Mouse (Mus musculus): Measurements from ENCODE around the gene Pigs.
A peak's percentile ranks its signal among the peaks of the same experiment; 100 is the strongest.

Gene Pigs

DNA sequence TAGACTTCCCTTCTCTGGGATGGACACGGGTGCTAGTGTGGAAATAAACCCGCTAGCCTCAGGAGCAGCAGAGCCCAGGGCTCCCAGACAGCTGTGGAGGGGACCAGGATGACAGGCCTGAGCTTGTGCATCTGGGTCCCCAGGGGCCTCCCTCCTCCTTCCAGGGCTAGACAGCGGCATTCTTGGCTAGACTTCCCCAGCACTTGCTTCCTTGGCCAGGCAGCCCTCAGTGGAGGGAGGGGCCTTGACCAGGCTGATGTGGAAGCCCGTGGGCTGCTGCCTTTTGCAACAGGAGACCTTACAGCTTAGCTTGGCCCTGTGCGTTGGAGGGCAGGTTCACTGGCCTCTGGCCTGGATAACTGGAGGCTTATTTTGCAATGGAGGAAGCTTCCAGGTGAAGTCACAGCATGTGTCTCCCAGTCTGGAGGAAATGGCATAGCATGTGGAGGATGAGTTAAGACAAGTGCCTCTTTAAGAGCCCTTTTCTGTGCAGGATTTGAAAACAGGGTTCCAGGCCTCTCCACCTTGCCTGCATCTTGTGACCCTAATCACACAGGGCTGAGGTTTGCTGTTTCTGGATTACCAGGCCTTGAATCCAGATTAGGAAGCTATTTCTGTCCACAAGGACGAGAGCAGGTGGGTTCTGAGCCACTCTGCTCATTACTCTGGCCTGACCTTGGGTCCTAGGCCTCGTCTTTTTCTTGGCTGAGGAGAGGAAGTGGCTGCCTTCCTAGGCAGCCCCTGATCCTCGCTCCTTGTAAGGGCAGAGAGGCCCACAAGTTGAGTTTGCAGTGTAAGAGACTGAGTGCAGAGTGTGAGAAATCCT is 16.9 kb downstream of the Pigs start:
- peaks cover 69% of the 10 kb centered on the region for H3K4me1 ChIP-seq (replicated peaks; ENCODE audit: low read depth, low read length)
- TF ChIP-seq POU5F1 (IDR thresholded peaks at IDR 0.05; ENCODE audit: borderline replicate concordance, low read length) (no peak), CTCF (conservative IDR thresholded peaks at IDR 0.05; ENCODE audit: low read length) (no peak), NANOG (IDR thresholded peaks at IDR 0.05; ENCODE audit: borderline replicate concordance, low read length) (no peak)
- peaks cover 47% of the 10 kb centered on the region for H3K36me3 ChIP-seq (ENCODE audit: insufficient read depth, low read length)
- H3K27me3 ChIP-seq (ENCODE audit: insufficient read depth, low read length) = no peaks in the 10 kb centered on the region
- H3K4me3 ChIP-seq (replicated peaks; ENCODE audit: low read length) = peak overlapping the region; percentile 90
- no peaks in the 10 kb centered on the region for H3K9me3 ChIP-seq (ENCODE audit: low read length)

DNA sequence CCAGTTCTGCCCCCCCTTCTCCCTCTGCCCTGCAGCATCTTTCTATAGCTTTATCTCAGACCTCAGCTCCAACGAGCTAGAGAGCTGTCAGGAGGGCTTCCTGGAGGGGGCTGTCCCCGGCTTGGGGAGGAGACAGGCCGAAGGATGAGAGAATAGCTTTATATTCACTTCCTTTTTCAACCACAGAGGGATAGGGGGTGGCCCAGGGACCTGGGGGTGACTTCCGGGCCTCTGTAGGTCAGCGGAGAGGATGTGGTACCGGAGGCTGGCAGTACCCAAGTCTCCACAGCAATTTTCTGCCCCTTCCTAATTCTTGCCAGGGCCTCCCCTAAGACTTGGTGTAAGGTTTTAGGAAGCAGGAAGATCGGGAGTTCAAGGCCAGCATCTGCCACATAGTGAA is 17.6 kb downstream of the Pigs start:
- H3K4me1 ChIP-seq (replicated peaks; ENCODE audit: low read depth, low read length) = peaks cover 65% of the 10 kb centered on the region
- no peak overlapping the region for H3K4me3 ChIP-seq (replicated peaks; ENCODE audit: low read length)
- H3K27me3 ChIP-seq (ENCODE audit: insufficient read depth, low read length) = no peaks in the 10 kb centered on the region
- H3K9me3 ChIP-seq (ENCODE audit: low read length) = no peaks in the 10 kb centered on the region
- no peak for TF ChIP-seq NANOG (IDR thresholded peaks at IDR 0.05; ENCODE audit: borderline replicate concordance, low read length)
- TF ChIP-seq POU5F1 (IDR thresholded peaks at IDR 0.05; ENCODE audit: borderline replicate concordance, low read length) = no peak
- no peak for TF ChIP-seq CTCF (conservative IDR thresholded peaks at IDR 0.05; ENCODE audit: low read length)
- peaks cover 40% of the 10 kb centered on the region for H3K36me3 ChIP-seq (ENCODE audit: insufficient read depth, low read length)

DNA sequence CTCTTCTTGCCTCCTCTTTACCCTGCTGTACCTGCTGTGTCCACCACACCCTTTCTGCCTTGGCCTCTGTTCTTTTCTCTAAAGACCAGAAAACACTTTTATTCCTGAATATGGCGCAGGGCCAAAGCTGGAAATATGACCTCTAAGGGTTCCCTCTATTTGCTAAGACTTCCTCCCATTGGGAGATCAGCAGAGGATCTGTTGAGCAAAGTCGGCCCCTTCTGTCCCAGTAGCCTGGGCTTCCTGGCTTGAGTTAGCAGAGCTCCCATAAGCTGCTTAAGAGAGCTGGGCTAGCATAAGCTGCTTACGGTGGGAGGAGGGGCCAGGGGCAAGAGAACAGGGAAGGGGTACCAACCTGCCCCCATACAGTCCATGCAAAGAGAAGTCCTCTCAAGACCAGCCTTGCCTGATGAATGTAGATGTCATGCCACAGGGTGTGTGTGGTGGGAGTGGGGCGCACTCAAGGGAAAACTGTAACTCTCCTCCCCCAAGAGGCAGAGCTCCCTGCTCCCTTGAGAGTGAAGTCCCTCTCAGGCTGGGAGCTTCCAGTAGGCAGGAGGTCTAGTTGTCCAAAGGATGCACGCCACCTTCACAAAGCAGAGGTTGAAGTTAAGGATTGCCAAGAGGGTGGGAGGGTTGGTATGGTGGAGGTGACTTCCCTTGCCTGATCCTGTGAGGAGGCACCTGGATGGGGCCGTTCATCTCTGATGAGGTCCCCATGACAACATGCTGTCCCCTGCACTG is 18.3 kb downstream of the Pigs start:
- H3K27me3 ChIP-seq (ENCODE audit: insufficient read depth, low read length) = no peaks in the 10 kb centered on the region
- peaks cover 58% of the 10 kb centered on the region for H3K4me1 ChIP-seq (replicated peaks; ENCODE audit: low read depth, low read length)
- no peaks in the 10 kb centered on the region for H3K9me3 ChIP-seq (ENCODE audit: low read length)
- H3K36me3 ChIP-seq (ENCODE audit: insufficient read depth, low read length) = peaks cover 33% of the 10 kb centered on the region
- H3K4me3 ChIP-seq (replicated peaks; ENCODE audit: low read length) = no peak overlapping the region
- no peak for TF ChIP-seq CTCF (conservative IDR thresholded peaks at IDR 0.05; ENCODE audit: low read length)
- no peak for TF ChIP-seq POU5F1 (IDR thresholded peaks at IDR 0.05; ENCODE audit: borderline replicate concordance, low read length)
- no peak for TF ChIP-seq NANOG (IDR thresholded peaks at IDR 0.05; ENCODE audit: borderline replicate concordance, low read length)

DNA sequence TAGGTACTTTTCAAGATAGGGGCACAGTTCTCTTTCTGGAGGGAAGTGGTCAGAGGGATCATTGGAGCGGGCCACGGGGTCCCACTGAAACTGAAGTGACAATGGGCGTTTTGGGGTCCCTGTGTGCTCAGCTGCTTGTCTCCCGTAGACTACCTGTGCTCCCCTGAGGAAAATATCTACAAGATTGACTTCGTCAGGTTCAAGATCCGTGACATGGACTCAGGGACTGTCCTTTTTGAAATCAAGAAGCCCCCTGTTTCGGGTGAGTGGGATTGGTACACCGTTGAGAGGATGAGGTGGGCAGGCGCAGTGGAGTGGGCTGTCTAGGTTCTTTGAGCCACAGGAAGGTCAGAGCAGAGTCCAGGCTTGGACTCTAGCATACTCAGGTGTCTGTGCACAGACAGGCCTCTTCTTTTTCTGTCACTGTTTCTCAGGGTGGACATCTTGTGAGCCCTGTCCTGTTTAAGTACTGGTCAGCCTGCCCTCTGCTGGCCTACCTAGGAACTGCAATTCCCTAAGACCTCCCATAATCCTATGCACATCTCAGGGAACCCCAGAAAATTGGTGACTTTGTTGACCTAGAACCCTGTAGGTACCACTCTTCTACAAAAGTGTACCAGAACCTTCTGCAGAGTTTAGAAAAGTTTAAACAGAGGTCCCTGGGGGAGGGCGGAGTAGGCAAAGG is 19.0 kb downstream of the Pigs start:
- peak overlapping the region; percentile 65 for H3K4me3 ChIP-seq (replicated peaks; ENCODE audit: low read length)
- TF ChIP-seq CTCF (conservative IDR thresholded peaks at IDR 0.05; ENCODE audit: low read length) = peak; percentile 99
- no peak for TF ChIP-seq POU5F1 (IDR thresholded peaks at IDR 0.05; ENCODE audit: borderline replicate concordance, low read length)
- no peak for TF ChIP-seq NANOG (IDR thresholded peaks at IDR 0.05; ENCODE audit: borderline replicate concordance, low read length)
- H3K27me3 ChIP-seq (ENCODE audit: insufficient read depth, low read length) = no peaks in the 10 kb centered on the region
- no peaks in the 10 kb centered on the region for H3K9me3 ChIP-seq (ENCODE audit: low read length)
- peaks cover 26% of the 10 kb centered on the region for H3K36me3 ChIP-seq (ENCODE audit: insufficient read depth, low read length)
- H3K4me1 ChIP-seq (replicated peaks; ENCODE audit: low read depth, low read length) = peaks cover 57% of the 10 kb centered on the region

DNA sequence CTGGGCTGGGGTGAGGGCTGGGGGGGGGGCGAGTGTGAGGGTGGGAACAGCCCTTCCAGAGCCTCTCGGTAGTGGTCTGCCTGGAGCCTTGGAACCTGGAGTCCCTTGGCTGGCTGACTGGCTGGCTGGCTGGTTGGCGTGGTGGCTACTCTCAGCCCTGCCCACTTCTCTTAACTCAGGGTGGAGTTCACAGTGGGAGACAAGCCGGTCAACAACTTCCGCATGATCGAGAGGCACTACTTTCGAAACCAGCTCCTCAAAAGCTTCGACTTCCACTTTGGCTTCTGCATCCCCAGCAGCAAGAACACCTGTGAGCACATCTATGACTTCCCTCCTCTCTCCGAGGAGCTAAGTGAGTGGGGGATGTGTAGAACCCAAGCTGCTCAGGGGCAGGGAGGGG is 19.7 kb downstream of the Pigs start:
- Histone ChIP-seq H3K36me3 (ENCODE audit: insufficient read depth, low read length) (peaks cover 24% of the 10 kb centered on the region), H3K9me3 (ENCODE audit: low read length) (no peaks in the 10 kb centered on the region), H3K4me1 (replicated peaks; ENCODE audit: low read depth, low read length) (peaks cover 61% of the 10 kb centered on the region), H3K27me3 (ENCODE audit: insufficient read depth, low read length) (no peaks in the 10 kb centered on the region), H3K4me3 (replicated peaks; ENCODE audit: low read length) (peak overlapping the region; percentile 65)
- no peak for TF ChIP-seq NANOG (IDR thresholded peaks at IDR 0.05; ENCODE audit: borderline replicate concordance, low read length)
- TF ChIP-seq CTCF (conservative IDR thresholded peaks at IDR 0.05; ENCODE audit: low read length) = no peak
- TF ChIP-seq POU5F1 (IDR thresholded peaks at IDR 0.05; ENCODE audit: borderline replicate concordance, low read length) = no peak

DNA sequence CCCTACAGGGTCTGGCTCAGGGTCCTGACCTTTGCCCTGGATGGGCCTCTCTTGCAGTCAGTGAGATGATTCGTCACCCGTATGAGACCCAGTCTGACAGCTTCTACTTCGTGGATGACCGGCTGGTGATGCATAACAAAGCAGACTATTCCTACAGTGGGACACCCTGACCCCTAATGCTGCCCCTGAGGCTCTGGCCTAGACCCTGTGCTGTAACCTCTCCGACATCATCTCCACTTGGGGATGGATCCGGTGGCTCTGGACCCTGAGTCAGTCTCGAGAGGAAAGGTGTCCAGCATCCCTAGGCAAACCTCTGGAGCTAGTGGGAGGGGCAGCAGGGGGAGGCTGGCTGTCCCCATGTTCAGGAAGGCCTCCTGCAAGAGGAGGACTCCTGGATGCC is 20.3 kb downstream of the Pigs start:
- H3K4me1 ChIP-seq (replicated peaks; ENCODE audit: low read depth, low read length) = peaks cover 63% of the 10 kb centered on the region
- peaks cover 24% of the 10 kb centered on the region for H3K36me3 ChIP-seq (ENCODE audit: insufficient read depth, low read length)
- H3K27me3 ChIP-seq (ENCODE audit: insufficient read depth, low read length) = no peaks in the 10 kb centered on the region
- no peak overlapping the region for H3K4me3 ChIP-seq (replicated peaks; ENCODE audit: low read length)
- TF ChIP-seq NANOG (IDR thresholded peaks at IDR 0.05; ENCODE audit: borderline replicate concordance, low read length) = no peak
- no peak for TF ChIP-seq POU5F1 (IDR thresholded peaks at IDR 0.05; ENCODE audit: borderline replicate concordance, low read length)
- TF ChIP-seq CTCF (conservative IDR thresholded peaks at IDR 0.05; ENCODE audit: low read length) = no peak
- H3K9me3 ChIP-seq (ENCODE audit: low read length) = no peaks in the 10 kb centered on the region

DNA sequence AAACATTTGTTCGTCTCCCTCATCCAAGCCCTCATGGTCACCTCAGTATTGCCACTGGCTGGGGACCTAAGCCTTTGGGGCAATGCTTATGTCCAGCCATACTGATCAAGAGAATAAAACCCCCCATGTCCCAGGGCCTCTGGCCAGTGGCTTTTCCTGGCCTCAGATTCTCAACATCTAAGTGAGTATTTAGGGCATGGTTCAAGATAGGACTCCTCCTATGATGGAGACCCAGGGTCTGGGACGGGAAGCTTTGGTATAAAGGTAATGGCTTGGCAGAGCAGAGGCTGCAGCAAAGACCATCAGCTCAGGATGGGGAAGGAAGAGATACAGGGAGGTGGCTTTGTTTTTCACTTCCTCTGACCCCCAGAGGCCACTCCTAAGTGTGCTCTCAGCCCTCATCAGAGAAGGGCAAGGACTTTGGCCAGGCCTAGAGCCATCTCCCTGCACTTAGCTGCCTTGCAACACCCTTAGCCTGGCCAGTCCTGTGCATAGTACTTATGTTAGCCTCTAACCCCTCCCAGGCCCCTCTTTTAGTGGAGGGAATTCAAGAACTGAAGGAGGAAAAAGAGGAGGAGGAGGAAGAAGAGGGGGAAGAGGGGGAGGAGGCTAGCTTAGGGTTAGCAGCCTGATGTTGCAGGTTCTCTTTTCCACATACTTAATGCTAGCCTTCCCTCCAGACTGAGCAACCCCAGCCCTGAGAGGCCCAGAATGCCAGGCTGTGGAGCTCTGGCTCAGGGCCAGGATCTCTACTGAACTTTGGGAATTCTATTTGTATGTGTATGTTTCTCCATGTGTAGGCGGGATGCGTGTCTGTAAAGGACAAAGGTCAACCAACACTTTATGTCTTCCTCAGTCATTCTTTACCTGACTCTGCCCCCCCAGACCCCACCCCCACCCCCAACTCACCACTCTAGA is 21.5 kb downstream of the Pigs start:
- Histone ChIP-seq H3K27me3 (ENCODE audit: insufficient read depth, low read length) (no peaks in the 10 kb centered on the region), H3K4me3 (replicated peaks; ENCODE audit: low read length) (no peak overlapping the region), H3K9me3 (ENCODE audit: low read length) (no peaks in the 10 kb centered on the region), H3K4me1 (replicated peaks; ENCODE audit: low read depth, low read length) (peaks cover 54% of the 10 kb centered on the region), H3K36me3 (ENCODE audit: insufficient read depth, low read length) (peaks cover 24% of the 10 kb centered on the region)
- TF ChIP-seq NANOG (IDR thresholded peaks at IDR 0.05; ENCODE audit: borderline replicate concordance, low read length) (no peak), CTCF (conservative IDR thresholded peaks at IDR 0.05; ENCODE audit: low read length) (no peak), POU5F1 (IDR thresholded peaks at IDR 0.05; ENCODE audit: borderline replicate concordance, low read length) (no peak)

Measured in E14TG2a.4 (cell line).